Comparison of ENCODE assay signal across 10 mouse cellular contexts in the genomic region with DNA sequence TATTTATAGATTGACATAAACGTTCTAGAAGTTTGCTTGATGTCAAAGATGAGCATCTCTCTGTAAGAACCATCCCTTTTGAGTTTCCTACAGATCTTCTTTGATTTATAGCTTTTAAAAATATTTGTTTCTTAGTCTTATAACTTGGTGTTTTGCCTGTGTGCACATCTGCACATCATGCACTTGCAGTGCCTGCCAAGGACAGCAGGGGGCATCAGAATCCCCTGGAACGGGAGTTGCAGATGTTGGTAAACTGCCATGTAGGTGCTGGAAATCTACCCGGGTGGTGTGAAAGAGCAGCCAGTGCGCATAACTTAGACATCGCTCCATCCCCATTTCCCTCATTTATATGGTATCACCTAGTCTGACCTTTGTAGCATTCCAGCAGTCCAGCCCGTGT.
DNase-seq lines count a peak whose midpoint lies in the region; ATAC-seq and TF ChIP-seq lines count a peak whose summit lies in the region.
"Had no signal": no experiment of that assay in that cellular context is flagged by ENCODE, and none has a peak within 500 bp of the region (broad histone marks: within the 10 kb centered on the region; RNA-seq: fewer than 3 reads in every experiment).

No protein-coding gene starts in this region.

- no peak overlapping the region for H3K27ac ChIP-seq in lung, embryonic 14.5 days (ENCODE audit: low read depth)
- no peak overlapping the region for H3K27ac ChIP-seq in small intestine, adult 2 months (ENCODE audit: insufficient read depth, low read depth, low read length)
- H3K27ac ChIP-seq: midbrain, embryonic 10.5 days had no signal

- in situ Hi-C loops in Patski (cut with MboI; ENCODE audit: low pct_unique_long_range_greater_than_20kb): no loop called here

- no peak overlapping the region for H3K4me3 ChIP-seq in lung, embryonic 14.5 days (ENCODE audit: low read depth, low read length)
- H3K4me3 ChIP-seq in small intestine, adult 2 months (ENCODE audit: low read depth, low read length): no peak overlapping the region
- H3K4me3 ChIP-seq: midbrain, embryonic 10.5 days had no signal

- WGBS in lung, embryonic 14.5 days: 86% methylated on average over 6 of the region's 6 CpGs
- 82% methylated on average over 6 of the region's 6 CpGs for WGBS in small intestine, adult 2 months

- peak; percentile 48 for TF ChIP-seq CTCF in lung, embryonic 14.5 days (IDR thresholded peaks at IDR 0.05; ENCODE audit: low read depth)
- peak; percentile 67 for TF ChIP-seq CTCF in Patski (IDR thresholded peaks at IDR 0.05)
- peak; percentile 39; the same call in 1 of the 2 replicates for TF ChIP-seq CTCF in small intestine, adult 2 months (IDR thresholded peaks at IDR 0.05; ENCODE audit: extremely low read depth, insufficient read length, insufficient replicate concordance, low read depth, low read length)

- no peak for ATAC-seq in lung, embryonic 14.5 days (ENCODE audit: insufficient read depth)
- ATAC-seq in Patski: no peak

- TF ChIP-seq POLR2A in small intestine, adult 2 months (IDR thresholded peaks at IDR 0.05; ENCODE audit: low read depth, low read length): no peak

- peak; percentile 8 to 14 for DNase-seq in adrenal gland, postnatal 36 days
- no peak for DNase-seq in adrenal gland, adult 8-10 months
- DNase-seq in lung, embryonic 14.5 days: no peak
- no peak for DNase-seq in lung, postnatal 36 days
- no peak for DNase-seq in Patski (ENCODE audit: low read depth, low spot score)
- no peak for DNase-seq in embryo, embryonic 10.5 days (ENCODE audit: low spot score)
- no peak for DNase-seq in cerebellum, adult 11 months
- DNase-seq: cerebellum, adult 18-20 months had no signal

- H3K36me3 ChIP-seq in lung, embryonic 14.5 days (ENCODE audit: insufficient read depth): no peaks in the 10 kb centered on the region
- no peaks in the 10 kb centered on the region for H3K36me3 ChIP-seq in small intestine, adult 2 months (ENCODE audit: control insufficient read depth, insufficient read depth, low read length)
- H3K36me3 ChIP-seq: midbrain, embryonic 10.5 days had no signal

- H3K4me2 ChIP-seq in lung, embryonic 14.5 days: no peak overlapping the region

- no peaks in the 10 kb centered on the region for H3K4me1 ChIP-seq in lung, embryonic 14.5 days (ENCODE audit: insufficient read depth)
- H3K4me1 ChIP-seq in small intestine, adult 2 months (ENCODE audit: control insufficient read depth, insufficient read depth, insufficient read length, low read length): peaks cover 5% of the 10 kb centered on the region; the same call in 1 of the 2 replicates

- POLR2A ChIA-PET in Patski (lab: Charles Lee): no interaction called here

- no peaks in the 10 kb centered on the region for H3K27me3 ChIP-seq in lung, embryonic 14.5 days (ENCODE audit: insufficient read depth, low read length)
- no peaks in the 10 kb centered on the region for H3K27me3 ChIP-seq in Patski
- H3K27me3 ChIP-seq in small intestine, adult 2 months (ENCODE audit: control insufficient read depth, insufficient read depth, low read length): no peaks in the 10 kb centered on the region

- CTCF ChIA-PET in Patski (lab: Charles Lee): interaction anchor here (0.9 to 1.5 kb wide), 2 partner anchors 9 to 14 kb away, joined by 3 to 6 read pairs; no protein-coding TSS in a partner anchor

- no peak overlapping the region for H3K9ac ChIP-seq in lung, embryonic 14.5 days

- no peaks in the 10 kb centered on the region for H3K9me3 ChIP-seq in lung, embryonic 14.5 days (ENCODE audit: low read depth, low read length)
- H3K9me3 ChIP-seq: midbrain, embryonic 10.5 days had no signal

Comparison
In these comparisons a context has a peak if more than half of its experiments do, and no peak if none do; other contexts are left out.
1. DNase-seq: peak in adrenal gland, postnatal 36 days (2 of 2); none in adrenal gland, adult 8-10 months (single experiment), lung, embryonic 14.5 days (single experiment), lung, postnatal 36 days (single experiment), Patski (single experiment), embryo, embryonic 10.5 days (single experiment) and cerebellum, adult 11 months (single experiment).
2. Peak in every context shown above with its lines, with median percentiles within 50 percentile points of each other: CTCF ChIP-seq.